Mouse (Mus musculus) kidney, adult 9 months (tissue): Measurements from ENCODE around the gene BC107364.
"Not testable (repeated sequence)": the region's sequence is repeated elsewhere in the genome, so short reads cannot be mapped to it uniquely, and the experiment has no call there.

Experiments
- DNase-seq: peaks from one replicate; pipeline ENCODE4 v3.0.0; 2022

The BC107364 gene

DNA sequence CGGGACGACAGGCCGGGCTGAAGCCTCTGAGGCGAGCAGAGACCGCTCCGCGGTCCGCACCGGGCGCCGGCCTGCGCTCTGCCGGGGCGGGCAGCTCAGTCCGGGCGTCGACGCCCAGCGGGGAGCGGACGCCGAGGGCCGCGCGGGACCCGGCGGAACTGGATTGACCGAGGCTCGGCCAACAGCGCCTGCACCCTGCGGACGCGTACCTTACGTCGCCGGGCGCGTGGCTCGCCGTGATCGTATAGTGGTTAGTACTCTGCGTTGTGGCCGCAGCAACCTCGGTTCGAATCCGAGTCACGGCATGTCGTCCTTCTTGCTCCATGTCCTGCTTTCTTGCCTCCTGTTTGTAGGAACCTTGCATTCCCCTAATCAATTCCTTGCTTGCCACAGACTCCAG is at the start of gene BC107364:
BC107364 (minus strand) TSS at position 45 of the 400 bp plus-strand sequence.
- not testable (repeated sequence) for DNase-seq

DNA sequence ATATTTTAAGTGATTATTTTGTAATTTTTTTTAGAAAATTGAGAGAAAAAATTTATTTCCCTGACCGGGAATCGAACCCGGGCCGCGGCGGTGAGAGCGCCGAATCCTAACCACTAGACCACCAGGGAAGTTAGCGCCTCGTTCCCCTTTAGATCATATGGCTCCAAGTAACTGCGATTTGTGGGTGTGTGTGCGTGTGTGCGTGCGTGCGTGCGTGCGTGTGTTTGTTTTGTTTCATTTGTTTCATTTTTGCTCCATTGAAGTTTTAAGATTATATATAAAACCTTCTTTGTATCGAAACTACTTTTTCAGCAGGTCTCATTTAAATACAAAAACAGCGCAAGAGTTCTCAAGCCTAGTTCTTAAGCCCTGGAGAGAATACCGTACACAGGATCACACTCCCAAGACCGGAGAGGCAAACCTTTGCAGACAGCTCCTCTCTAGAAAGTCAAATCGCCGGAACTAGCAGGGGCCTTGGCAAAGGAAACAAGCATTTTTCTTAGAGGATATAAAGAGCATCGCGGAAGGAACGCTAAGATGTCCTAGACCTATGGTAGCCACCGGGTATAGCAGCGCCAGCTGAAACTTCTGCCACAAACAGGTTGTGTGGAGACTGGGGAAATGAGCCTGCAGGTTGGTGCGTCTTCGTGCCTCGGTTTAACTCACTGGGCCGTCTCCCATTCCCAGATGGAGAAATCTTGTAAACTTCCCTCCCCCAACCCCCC is 49.4 kb upstream of the BC107364 start:
- DNase-seq: peak; percentile 89

DNA sequence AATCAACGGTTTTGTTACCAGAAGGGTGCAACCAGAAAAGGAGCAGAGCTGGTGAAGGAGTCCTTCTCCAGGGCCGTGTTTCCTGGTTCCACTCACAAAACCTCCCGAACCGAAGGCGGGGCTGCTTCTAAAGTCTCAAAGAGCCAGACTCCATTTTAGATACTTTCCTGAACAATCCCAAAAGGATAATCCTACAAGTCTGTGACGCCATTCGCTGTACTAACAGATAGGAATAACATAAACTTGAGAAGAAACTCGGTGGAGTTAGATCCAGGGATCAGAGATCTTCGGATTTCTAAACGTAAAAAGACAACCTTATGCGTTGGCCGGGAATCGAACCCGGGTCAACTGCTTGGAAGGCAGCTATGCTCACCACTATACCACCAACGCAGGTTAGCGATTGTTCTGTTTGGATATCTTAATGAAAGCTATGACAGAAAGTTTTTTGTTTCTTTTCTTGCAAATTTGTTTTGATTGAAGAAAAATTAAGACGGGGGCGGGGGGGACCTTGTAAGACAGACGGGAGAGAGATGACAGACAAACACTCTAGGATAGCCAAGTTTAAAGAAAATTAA is 48.7 kb upstream of the BC107364 start:
- DNase-seq: peak; percentile 92

DNA sequence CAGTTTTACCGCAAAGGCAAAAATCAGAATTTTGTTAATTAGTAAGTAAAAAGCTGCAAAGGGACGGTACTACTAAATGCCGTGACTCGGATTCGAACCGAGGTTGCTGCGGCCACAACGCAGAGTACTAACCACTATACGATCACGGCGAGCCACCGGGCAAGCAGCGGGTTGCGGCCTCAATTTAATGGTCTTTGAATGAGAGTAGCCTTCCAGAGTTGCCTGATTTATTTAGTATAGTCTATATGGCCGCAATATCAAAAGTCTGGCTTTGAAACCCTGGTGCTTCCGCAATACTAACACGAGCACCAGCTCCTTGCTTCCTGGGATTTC is 48.1 kb upstream of the BC107364 start:
- peak; percentile 97 for DNase-seq

DNA sequence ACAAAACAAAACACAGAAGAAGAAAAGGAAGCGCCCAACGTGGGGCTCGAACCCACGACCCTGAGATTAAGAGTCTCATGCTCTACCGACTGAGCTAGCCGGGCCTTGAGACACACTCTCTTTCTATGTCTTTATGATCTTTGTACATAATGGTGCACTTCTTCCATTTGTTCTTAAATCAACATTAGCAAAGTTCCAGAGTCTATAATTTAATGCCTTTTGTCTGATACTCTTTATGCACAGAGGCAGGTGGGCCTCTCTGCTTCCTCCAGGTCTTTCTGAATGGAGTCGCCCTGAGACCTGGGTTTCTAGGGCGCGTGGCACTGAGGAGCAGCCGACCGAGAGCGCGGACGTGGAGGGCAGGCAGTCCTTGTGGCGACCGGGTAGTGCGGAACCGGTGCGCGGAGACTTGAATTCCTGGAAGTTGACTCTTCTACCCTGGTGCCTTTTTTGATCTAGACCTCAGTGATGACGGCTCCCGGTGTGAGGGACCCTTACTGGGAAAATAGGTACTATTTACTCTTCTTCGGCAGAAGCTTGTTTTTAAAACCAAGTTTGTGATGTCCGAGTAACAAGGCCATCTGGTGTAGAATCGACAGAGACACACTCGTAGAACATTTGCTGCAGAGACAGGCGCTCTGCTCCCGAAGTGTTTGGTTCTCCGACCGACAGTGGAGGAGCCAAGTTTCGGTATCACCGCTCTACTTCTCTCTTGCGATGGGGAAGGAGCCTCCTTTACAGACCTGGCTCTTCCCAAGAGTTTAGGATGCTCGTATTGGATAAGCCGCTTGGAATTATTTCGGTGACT is 47.6 kb upstream of the BC107364 start:
- DNase-seq: peak; percentile 86

DNA sequence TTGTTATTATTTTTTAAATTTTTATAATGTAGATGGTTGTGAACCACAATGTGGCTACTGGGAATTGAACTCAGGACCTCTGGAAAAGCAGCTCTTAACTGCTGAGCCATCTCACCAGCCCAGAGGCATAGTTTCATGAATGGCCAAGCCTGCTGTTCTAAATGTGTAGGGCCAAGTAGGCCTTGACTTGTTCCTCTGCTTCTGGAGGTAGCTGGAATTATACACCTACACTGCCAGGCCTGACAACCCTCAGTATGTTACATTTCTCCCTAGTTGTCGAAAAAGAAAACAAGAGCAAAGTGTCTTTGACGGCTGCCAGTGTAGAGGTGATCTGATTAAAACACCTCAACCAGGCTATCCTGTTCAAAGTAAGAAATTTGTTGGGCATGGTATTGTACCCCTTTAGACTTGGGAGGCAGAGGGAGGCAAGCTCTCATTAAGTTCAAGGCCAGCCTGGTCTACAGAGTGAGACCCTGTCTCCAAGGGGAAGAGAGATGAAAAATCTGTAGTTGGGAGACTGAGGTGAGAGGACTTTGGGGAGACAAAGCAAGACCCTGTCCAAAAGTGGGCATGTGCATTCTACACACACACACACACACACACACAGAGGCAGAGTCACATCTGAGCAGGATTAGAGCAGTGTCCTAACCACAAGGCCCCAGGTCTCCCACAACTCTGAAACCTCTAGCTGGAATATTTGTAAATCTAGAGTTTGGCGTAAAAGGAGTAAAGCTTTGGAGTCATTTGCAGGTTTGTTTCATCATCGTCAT is 46.6 kb upstream of the BC107364 start:
- no peak for DNase-seq

DNA sequence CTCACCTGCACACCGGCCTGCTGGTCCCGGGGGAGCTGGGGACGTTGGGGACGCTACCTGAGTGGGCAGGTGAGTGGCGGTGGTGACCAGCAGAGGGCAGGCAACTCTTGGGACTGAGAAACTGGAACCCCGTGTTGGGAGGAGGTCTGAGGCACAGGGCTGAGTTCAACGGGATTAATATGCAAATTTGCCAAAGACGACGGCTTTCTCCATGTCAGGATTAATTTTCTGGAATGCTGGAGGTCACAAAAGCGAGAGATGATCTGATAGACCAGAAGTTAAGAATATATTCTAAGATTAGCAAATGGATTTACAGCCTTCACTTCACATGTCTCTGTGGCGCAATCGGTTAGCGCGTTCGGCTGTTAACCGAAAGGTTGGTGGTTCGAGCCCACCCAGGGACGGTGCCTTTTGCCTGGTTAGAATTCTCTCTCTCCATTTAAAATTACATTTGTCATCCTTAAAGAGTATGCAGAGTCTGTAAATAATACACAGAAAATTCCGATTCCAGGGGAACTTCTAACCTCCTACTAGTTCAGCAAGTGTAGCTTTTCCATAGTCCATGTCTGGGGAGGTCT is 45.4 kb upstream of the BC107364 start:
- DNase-seq: peak; percentile 82

DNA sequence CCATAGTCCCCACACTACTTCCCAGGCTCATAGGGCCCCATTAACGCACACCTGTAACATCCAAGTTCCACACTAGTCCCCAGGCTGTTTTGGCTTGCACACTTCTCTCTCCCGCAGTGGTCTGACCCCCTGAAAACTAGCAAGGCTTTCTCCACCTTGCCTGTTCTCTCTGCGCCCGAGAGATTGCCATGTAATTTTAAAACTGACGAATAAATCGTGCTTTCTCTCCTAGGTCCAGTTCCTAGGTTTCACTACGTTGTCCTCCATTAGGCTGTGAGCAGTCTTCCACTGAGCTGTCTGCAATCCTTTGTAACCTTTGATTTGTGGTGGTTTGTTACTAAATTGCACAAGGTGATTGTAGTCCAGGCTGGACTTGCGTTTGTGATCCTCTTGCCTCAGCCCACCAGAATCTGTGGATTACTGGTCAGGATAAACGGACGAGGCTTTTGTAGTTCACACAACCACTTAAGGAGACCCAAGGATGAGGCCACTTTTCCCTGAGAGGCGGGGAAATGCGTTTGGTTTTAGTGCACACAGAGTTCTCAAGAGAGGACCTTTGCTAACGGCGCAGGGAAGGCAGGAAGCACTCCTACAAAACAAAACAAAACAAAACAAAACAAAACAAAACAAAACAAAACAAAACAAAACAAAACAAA is 44.6 kb upstream of the BC107364 start:
- DNase-seq: not testable (repeated sequence)

DNA sequence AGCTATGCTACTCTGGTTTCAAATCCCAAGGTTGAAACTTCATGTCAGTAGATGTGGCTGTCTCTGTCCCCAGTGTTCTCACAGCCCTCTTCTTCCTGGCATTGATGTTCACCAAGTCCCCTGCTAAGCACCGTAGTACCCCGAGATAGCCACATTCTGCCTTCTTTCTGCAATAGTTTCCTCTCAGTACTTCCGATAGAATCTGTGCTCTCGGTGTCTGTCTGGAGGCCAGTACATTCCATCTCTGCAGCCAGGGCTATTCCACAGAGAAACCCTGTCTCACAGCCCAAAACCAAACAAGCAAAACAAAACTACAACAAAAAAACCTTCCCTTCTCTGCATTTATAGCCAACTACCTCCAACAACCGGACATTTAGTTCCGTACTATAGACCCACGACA is 44.1 kb upstream of the BC107364 start:
- no peak for DNase-seq

DNA sequence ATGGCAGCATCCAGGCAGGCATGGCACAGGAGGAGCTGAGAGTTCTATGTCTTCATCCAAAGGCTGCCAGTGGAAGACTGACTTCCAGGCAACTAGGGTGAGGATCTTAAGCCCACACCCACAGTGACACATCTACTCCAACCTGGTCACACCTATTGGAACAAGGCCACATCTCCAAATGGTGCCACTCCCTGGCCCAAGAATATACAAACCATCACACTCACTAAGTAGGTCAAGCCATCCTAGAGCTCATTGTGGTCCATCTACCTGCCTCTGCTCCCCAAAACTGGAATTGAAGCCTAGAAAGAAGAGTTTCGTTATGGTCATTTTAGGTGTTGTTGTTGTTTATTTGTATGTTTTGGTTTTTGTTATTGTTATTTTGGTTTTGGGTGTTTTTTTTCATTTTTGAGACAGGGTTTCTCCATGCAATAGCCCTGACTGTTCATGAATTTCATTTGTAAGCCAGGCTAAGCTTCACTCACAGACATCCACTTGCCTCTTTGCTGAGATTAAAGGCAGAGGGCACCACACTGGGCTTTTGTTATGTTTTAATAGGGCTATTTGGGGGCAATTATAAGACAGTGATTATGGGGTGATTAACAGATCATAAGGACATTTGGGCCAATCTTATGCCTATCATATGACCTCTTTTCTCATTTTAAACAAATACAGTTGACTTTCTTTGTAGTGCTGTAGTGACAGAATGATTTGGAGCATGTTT is 43.5 kb upstream of the BC107364 start:
- DNase-seq: no peak

DNA sequence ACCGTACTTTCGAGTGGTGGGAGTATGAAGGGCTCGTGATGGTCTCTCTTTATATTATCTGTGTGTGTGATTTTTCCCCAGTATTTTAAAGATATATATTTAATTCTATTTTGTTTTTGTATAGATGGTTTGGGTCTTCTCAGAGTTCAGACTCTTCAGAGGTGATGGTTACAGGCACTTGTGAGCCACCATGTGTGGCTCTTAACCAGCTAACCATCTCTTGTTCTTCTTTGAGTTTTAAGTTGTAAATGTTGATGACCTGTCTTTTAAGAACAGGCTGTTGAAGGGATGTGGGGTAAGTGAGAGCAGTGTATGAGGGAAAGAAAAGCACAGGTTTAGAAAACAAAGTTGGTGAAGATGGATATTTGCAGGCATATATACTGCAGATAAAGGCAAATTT is 42.8 kb upstream of the BC107364 start:
- DNase-seq: no peak

DNA sequence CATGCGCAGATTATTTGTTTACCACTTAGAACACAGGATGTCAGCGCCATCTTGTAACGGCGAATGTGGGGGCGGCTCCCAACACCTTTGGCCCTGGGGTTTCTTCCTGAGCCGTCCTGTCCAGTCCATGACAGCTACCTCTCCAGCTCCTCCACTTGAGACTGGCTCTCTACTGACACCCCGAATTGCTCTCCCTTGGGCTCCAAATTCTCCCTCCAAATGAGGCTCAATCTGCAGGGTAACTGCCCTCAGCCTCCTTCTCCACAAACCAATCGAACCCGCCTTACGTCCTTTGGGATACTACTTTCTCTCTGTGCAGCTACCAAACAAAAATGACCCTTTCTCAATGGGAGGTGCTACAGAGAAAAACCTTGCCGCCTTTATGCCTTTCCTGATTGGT is 42.4 kb upstream of the BC107364 start:
- not testable (repeated sequence) for DNase-seq

DNA sequence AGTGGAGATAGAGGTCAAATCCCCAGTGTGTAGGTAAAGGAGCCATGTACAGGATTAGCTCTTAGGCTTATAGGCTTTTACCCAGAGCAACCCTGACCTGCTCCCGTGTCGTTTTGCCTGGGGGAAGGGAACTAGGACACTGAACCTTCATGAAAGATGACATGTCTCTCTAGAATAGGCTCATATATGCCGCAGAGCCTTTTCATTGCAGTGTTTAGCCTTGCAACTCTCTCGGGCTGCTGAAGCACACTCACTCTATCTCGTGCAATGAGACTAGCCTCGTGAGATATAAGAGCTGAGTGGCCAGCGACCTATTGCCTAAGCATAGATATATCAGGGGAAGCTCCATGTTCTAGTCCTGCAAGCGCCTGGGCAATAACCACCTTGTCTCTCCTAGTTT is 37.5 kb upstream of the BC107364 start:
- DNase-seq: not testable (repeated sequence)

DNA sequence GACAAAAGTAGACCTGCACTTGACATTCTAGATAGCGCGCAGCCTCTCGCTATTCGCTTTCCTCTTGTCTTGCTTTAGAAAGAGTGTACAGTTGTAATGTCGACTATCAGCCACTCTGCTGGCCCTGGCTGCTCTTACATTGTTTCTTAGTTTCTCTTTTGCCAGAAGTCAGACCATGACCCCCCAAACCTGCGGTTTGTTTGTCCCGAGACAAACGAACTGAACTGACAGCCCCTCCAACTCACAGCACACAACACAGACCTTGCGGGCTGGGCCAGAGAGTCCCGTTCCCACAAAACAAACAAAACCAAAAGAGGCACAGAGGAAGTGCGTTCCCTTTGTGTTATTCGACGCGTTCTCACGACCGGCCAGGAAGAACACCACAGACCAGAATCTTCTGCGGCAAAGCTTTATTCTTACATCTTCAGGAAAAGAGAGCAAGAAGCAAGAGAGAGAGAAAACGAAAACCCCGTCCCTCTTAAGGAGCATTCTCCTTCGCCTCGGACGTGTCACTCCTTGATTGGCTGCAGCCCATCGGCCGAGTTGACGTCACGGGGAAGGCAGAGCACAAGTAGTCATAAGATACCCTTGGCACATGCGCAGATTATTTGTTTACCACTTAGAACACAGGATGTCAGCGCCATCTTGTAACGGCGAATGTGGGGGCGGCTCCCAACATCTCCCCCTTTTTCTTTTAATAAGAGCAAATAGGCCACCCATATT is 37.0 kb upstream of the BC107364 start:
- DNase-seq: not testable (repeated sequence)

DNA sequence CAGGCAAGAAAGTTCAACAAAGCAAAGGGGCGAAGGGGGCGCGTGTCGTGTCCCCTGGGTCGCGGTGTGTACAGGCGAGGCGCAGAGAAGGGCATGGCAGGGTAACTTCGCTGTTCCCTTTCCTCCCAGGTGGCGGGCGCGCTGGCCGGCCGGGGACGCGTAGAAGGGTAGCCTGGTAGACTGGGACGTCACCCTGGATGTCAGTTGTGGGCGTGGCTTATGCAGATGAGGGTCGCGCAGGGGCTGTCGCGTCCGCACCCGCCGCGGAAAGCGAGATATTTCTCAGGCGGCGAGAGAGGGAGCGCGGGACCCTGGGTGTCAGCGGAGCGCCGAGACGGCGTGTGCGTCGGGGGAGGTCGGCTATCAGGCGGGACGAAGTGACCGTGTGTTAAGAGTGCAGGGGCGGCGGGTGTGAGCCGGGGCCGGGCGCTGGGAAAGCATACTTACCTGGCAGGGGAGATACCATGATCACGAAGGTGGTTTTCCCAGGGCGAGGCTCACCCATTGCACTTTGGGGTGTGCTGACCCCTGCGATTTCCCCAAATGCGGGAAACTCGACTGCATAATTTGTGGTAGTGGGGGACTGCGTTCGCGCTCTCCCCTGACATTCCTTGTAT is 36.3 kb upstream of the BC107364 start:
- not testable (repeated sequence) for DNase-seq

DNA sequence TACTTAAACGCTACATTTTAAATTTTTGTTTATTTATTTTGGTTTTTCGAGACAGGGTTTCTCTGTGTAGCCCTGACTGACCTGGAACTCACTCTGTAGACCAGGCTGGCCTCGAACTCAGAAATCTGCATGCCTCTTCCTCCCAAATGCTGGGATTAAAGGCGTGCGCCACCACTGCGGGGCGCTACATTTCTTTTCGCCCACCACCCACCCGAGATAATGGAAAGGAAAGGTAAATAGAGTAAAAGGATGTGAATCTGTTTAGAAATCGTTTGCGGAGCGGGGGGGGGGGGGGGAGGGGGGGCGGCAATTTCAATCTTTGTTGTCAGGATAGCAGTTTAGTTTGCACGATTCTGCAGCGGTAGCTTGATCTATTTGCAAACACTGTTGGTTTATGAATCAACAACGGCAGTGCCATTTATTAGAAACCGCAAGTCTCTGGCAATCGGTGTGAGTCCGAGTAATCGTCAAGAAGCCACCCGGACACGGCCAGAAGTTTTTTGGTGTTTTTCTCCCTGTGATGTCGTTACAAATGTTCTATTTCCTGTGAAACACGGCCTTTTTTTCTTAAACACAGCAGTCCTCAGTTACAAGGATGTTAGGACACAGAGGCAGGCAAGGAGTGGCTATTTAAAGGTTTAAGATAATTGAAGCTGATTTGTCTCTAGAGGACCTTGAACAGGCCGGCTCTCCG is 35.6 kb upstream of the BC107364 start:
- peak; percentile 39 for DNase-seq

DNA sequence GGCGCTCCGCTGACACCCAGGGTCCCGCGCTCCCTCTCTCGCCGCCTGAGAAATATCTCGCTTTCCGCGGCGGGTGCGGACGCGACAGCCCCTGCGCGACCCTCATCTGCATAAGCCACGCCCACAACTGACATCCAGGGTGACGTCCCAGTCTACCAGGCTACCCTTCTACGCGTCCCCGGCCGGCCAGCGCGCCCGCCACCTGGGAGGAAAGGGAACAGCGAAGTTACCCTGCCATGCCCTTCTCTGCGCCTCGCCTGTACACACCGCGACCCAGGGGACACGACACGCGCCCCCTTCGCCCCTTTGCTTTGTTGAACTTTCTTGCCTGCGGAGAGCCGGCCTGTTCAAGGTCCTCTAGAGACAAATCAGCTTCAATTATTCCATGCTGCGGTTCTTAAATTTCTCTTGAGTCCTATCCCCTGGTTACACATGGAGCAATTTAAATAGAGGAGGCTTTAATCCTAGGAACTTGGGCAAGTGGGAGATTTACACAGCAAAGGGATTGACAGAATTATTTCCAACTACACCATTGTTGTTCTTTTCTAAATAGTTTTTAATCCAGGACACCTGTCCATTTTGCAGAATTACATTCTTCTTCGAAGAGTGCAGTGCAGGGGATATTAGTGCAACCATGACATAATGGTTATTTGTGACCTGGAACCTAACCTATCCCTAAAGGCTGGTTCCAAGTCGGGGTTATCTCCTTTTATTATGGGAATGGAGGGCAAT is 34.9 kb upstream of the BC107364 start:
- DNase-seq: not testable (repeated sequence)

DNA sequence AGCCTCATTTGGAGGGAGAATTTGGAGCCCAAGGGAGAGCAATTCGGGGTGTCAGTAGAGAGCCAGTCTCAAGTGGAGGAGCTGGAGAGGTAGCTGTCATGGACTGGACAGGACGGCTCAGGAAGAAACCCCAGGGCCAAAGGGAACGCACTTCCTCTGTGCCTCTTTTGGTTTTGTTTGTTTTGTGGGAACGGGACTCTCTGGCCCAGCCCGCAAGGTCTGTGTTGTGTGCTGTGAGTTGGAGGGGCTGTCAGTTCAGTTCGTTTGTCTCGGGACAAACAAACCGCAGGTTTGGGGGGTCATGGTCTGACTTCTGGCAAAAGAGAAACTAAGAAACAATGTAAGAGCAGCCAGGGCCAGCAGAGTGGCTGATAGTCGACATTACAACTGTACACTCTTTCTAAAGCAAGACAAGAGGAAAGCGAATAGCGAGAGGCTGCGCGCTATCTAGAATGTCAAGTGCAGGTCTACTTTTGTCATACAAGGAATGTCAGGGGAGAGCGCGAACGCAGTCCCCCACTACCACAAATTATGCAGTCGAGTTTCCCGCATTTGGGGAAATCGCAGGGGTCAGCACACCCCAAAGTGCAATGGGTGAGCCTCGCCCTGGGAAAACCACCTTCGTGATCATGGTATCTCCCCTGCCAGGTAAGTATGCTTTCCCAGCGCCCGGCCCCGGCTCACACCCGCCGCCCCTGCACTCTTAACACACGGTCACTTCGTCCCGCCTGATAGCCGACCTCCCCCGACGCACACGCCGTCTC is 34.1 kb upstream of the BC107364 start:
- DNase-seq: not testable (repeated sequence)
